Mouse (Mus musculus): Measurements from ENCODE around the gene Lemd2. TPM values are rescaled to one million over a fixed set of nuclear protein-coding genes. Genes with fewer than 3 reads are reported as not detected.

Lemd2 gene
- polyA plus RNA-seq, 2 experiments, result 21.2 to 93.5 TPM

DNA sequence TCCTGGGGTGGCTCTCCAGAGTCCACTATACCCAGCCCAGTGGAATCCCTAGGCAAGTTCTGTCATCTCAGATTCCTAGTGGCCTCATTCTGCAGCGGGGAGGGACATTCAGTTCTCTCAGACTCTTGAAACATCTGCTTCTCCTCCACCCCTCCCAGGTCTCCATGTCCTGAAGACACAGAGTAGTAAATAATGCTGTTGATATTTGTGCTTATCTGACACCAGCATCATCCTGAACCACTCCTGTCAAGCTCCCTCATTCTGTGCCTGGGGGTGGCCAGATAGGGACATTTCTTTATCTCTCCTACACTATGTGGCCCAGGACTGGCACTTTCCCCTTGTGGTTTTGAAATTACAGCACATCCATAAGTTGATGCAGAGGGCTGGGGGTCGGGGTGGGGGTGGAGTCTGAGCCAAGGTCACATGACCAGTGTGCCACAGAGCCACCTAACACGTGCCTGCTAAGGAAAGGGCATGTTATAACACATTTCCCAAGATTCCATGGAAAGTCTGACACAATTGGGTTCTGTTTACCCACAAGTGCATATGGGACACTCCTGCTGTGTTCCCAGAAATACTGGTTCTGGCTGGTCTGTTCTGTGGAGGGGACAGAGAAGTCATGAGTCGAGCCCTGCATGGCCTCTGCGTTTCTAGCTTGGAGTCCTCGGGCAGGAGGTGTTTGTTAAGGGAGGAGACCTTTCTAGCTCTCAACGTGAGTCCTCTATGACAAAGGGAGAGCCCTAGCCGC, 51.1 kb downstream of the Lemd2 start:
- WGBS, result 64% methylated on average over 8 of the region's 8 CpGs
- ATAC-seq (ENCODE audit: low FRiP score, low read depth) (0 out of 2 replicates have a peak, but pooled peaks have one; percentile 17), DNase-seq (ENCODE audit: low spot score) (no peak)
- no peak overlapping the region; the same call in 1 of the 2 replicates for H3K9ac ChIP-seq (ENCODE audit: low read depth, low read length, severe bottlenecking)
- no peak for TF ChIP-seq POLR2A (IDR thresholded peaks at IDR 0.05; ENCODE audit: borderline replicate concordance, extremely low read depth, insufficient read depth, insufficient read length)
- H3K4me3 ChIP-seq (replicated peaks; ENCODE audit: low read length), result no peak overlapping the region
- no peak overlapping the region for H3K4me2 ChIP-seq (replicated peaks; ENCODE audit: low read depth, low read length, severe bottlenecking)
- H3K27me3 ChIP-seq (ENCODE audit: control insufficient read depth, insufficient read depth, low read length), result no peaks in the 10 kb centered on the region
- H3K4me1 ChIP-seq (ENCODE audit: control insufficient read depth, insufficient read depth, low read length), result peaks cover 48% of the 10 kb centered on the region
- H3K27ac ChIP-seq (replicated peaks; ENCODE audit: low read depth, low read length), result 0 out of 2 replicates have a peak overlapping the region, but pooled peaks have one; percentile 19
- no peaks in the 10 kb centered on the region for H3K9me3 ChIP-seq (ENCODE audit: control insufficient read depth, low read length)
- no peaks in the 10 kb centered on the region for H3K36me3 ChIP-seq (ENCODE audit: control insufficient read depth, insufficient read depth, low read length)

DNA sequence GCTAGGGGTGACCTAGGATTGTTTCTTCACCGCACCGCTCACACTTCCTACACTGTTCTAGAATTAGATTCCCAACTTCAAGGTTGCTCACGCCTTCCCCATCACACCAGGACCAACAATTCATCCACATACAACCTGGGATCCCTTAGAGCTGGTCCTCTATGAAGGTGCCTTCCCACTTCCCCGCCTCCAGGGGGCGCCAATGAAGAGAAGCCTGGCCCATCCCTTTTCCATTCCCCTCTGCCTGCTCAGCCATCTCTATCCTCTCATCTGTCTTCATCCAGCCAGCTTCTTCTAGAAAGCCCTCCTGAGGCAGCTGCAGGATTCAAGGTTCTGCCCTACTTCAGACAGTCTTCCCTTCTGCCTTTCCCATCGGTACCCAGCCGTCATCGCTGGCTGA, 52.9 kb downstream of the Lemd2 start:
- Histone ChIP-seq H3K27ac (replicated peaks; ENCODE audit: low read depth, low read length) (no peak overlapping the region), H3K27me3 (ENCODE audit: control insufficient read depth, insufficient read depth, low read length) (no peaks in the 10 kb centered on the region), H3K4me2 (replicated peaks; ENCODE audit: low read depth, low read length, severe bottlenecking) (no peak overlapping the region), H3K9ac (ENCODE audit: low read depth, low read length, severe bottlenecking) (no peak overlapping the region), H3K9me3 (ENCODE audit: control insufficient read depth, low read length) (no peaks in the 10 kb centered on the region), H3K36me3 (ENCODE audit: control insufficient read depth, insufficient read depth, low read length) (no peaks in the 10 kb centered on the region), H3K4me1 (ENCODE audit: control insufficient read depth, insufficient read depth, low read length) (peaks cover 51% of the 10 kb centered on the region), H3K4me3 (replicated peaks; ENCODE audit: low read length) (no peak overlapping the region)
- WGBS, result 73% methylated on average over 8 of the region's 8 CpGs
- ATAC-seq (ENCODE audit: low FRiP score, low read depth), result no peak
- no peak for DNase-seq (ENCODE audit: low spot score)
- TF ChIP-seq POLR2A (IDR thresholded peaks at IDR 0.05; ENCODE audit: borderline replicate concordance, extremely low read depth, insufficient read depth, insufficient read length), result no peak

DNA sequence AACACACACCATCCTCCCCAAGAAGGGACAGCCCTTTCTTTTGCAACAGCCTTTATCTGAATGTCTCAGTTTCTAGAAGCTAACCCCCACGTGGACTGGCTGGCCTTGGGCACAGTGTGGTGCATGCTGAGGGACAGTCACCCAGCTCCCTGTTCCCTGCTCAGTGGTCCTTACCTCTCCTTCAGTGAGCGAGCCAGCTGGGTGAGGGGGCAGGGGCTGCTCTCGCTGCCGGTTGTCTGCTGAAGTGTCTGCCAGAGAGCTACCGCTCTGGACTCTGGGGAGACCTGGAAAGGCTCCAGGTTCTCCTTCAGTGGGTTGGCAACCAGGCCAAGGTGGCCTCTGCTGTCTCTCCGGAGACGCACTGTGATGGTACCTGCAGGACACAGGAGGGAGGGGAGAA, 53.4 kb downstream of the Lemd2 start:
- H3K4me1 ChIP-seq (ENCODE audit: control insufficient read depth, insufficient read depth, low read length), result peaks cover 54% of the 10 kb centered on the region
- no peaks in the 10 kb centered on the region for H3K9me3 ChIP-seq (ENCODE audit: control insufficient read depth, low read length)
- DNase-seq (ENCODE audit: low spot score), result no peak
- no peak overlapping the region for H3K4me3 ChIP-seq (replicated peaks; ENCODE audit: low read length)
- no peak overlapping the region for H3K27ac ChIP-seq (replicated peaks; ENCODE audit: low read depth, low read length)
- no peak overlapping the region for H3K9ac ChIP-seq (ENCODE audit: low read depth, low read length, severe bottlenecking)
- no peaks in the 10 kb centered on the region for H3K27me3 ChIP-seq (ENCODE audit: control insufficient read depth, insufficient read depth, low read length)
- no peak for TF ChIP-seq POLR2A (IDR thresholded peaks at IDR 0.05; ENCODE audit: borderline replicate concordance, extremely low read depth, insufficient read depth, insufficient read length)
- H3K36me3 ChIP-seq (ENCODE audit: control insufficient read depth, insufficient read depth, low read length), result no peaks in the 10 kb centered on the region
- ATAC-seq (ENCODE audit: low FRiP score, low read depth), result no peak
- H3K4me2 ChIP-seq (replicated peaks; ENCODE audit: low read depth, low read length, severe bottlenecking), result no peak overlapping the region
- WGBS, result 62% methylated on average over 5 of the region's 7 CpGs

DNA sequence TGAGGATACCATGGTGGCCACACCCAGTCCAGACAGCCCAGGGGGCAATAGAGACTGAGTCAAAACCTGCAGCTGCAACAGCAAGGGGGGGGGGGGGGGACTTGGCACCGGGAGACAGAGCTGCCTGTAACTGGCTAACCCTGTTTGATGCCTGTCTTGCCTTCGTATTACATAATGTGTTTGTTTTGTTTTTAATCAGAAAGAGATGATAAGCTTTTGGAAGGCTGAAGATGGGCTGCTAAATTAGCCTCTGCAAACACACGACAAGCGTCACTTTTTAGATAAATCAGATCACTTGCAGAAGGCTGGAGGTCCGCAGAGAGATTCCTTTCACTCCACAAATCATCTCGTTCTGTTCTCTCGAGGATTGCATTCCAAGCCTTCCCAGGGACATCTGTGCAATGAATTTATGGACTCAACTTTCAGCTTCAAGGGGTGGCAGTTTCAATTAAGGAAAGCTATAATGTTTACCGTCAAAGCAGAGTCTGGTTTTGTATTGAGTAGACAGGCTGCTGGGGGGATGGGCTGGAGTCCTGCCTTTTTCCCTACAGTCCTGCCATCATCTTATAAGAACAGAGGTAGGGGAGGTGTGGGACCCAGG, 57.8 kb downstream of the Lemd2 start:
- Histone ChIP-seq H3K27ac (replicated peaks; ENCODE audit: low read depth, low read length) (no peak overlapping the region), H3K9me3 (ENCODE audit: control insufficient read depth, low read length) (no peaks in the 10 kb centered on the region), H3K4me2 (replicated peaks; ENCODE audit: low read depth, low read length, severe bottlenecking) (peak overlapping the region; percentile 23; the same call in 1 of the 2 replicates), H3K9ac (ENCODE audit: low read depth, low read length, severe bottlenecking) (no peak overlapping the region), H3K4me3 (replicated peaks; ENCODE audit: low read length) (no peak overlapping the region), H3K27me3 (ENCODE audit: control insufficient read depth, insufficient read depth, low read length) (no peaks in the 10 kb centered on the region), H3K4me1 (ENCODE audit: control insufficient read depth, insufficient read depth, low read length) (peaks cover 38% of the 10 kb centered on the region), H3K36me3 (ENCODE audit: control insufficient read depth, insufficient read depth, low read length) (no peaks in the 10 kb centered on the region)
- ATAC-seq (ENCODE audit: low FRiP score, low read depth) (no peak), DNase-seq (ENCODE audit: low spot score) (no peak)
- no peak for TF ChIP-seq POLR2A (IDR thresholded peaks at IDR 0.05; ENCODE audit: borderline replicate concordance, extremely low read depth, insufficient read depth, insufficient read length)
- 6% methylated on average over 8 of the region's 8 CpGs for WGBS

DNA sequence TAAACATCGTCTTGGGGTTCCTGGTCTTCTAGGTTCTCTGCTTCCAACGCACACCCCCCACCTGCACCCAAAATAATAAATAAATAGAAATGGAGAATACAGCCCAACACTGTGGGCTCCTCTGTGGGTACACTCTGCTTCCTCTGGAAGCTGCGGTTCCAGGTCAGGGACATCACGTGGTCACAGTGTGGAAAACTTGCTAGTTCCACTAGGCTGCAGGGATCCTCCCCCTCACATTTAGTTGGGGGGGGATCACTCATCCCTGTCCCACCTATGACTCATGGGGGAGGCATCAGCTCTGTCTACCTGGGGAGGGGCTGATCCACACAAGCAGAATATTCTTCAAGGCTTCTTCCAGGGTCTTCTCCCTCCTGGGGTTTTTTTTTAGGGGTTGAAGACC, 60.1 kb downstream of the Lemd2 start:
- Histone ChIP-seq H3K9ac (ENCODE audit: low read depth, low read length, severe bottlenecking) (no peak overlapping the region), H3K4me2 (replicated peaks; ENCODE audit: low read depth, low read length, severe bottlenecking) (no peak overlapping the region), H3K27me3 (ENCODE audit: control insufficient read depth, insufficient read depth, low read length) (no peaks in the 10 kb centered on the region), H3K4me1 (ENCODE audit: control insufficient read depth, insufficient read depth, low read length) (peaks cover 44% of the 10 kb centered on the region), H3K9me3 (ENCODE audit: control insufficient read depth, low read length) (no peaks in the 10 kb centered on the region), H3K36me3 (ENCODE audit: control insufficient read depth, insufficient read depth, low read length) (no peaks in the 10 kb centered on the region), H3K27ac (replicated peaks; ENCODE audit: low read depth, low read length) (no peak overlapping the region), H3K4me3 (replicated peaks; ENCODE audit: low read length) (no peak overlapping the region)
- DNase-seq (ENCODE audit: low spot score) (no peak), ATAC-seq (ENCODE audit: low FRiP score, low read depth) (no peak)
- WGBS, result 55% methylated on average over 4 of the region's 4 CpGs
- TF ChIP-seq POLR2A (IDR thresholded peaks at IDR 0.05; ENCODE audit: borderline replicate concordance, extremely low read depth, insufficient read depth, insufficient read length), result no peak
